Mouse (Mus musculus) CH12.LX (cell line): ENCODE measurements at regions not wholly inside any gene's neighbourhood (a gene's known extent, or its start where the extent isn't known, plus 50 kb on each side); places are given as distances from the start of the nearest gene placed in this dataset.

Source experiments
- CTCF ChIP-seq, 2 experiments: IDR thresholded peaks in 1 of 2; conservative IDR thresholded peaks in 1 of 2; 2 replicates each; pipeline ENCODE4 v1.5.1; 2011 to 2012; ENCODE audit warnings: low read depth in 2 of 2, low read length in 2 of 2, improper control_type of control experiment in 1 of 2, inconsistent platforms in 1 of 2, mild to moderate bottlenecking in 1 of 2, moderate library complexity in 1 of 2
- E2F4 ChIP-seq: IDR thresholded peaks from 2 replicates; pipeline ENCODE4 v1.6.1; 2011; ENCODE audit warnings: low read depth, low read length, improper control_type of control experiment; ENCODE audit not compliant: insufficient replicate concordance
- GABPA ChIP-seq: IDR thresholded peaks from 2 replicates; pipeline ENCODE4 v1.6.1; 2012; ENCODE audit warnings: low read depth, low read length, improper control_type of control experiment, inconsistent platforms; ENCODE audit not compliant: insufficient replicate concordance
- MAX ChIP-seq: IDR thresholded peaks from 2 replicates; pipeline ENCODE4 v1.6.1; 2011; ENCODE audit warnings: low read length, improper control_type of control experiment
- NELFE ChIP-seq: IDR thresholded peaks from 2 replicates; pipeline ENCODE4 v1.6.1; 2011; ENCODE audit warnings: low read depth, low read length, improper control_type of control experiment
- NRF1 ChIP-seq: IDR thresholded peaks from 2 replicates; pipeline ENCODE4 v1.6.1; 2014; ENCODE audit warnings: low read depth, mild to moderate bottlenecking, inconsistent platforms, low read length, improper control_type of control experiment, moderate library complexity
- POLR2A ChIP-seq: IDR thresholded peaks from 2 replicates; pipeline ENCODE4 v1.6.1; 2011; ENCODE audit warnings: low read depth, mild to moderate bottlenecking, improper control_type of control experiment, low read length
- ZC3H11A ChIP-seq: IDR thresholded peaks from 2 replicates; pipeline ENCODE4 v1.6.1; 2012; ENCODE audit warnings: low read depth, mild to moderate bottlenecking, inconsistent platforms, low read length, improper control_type of control experiment

DNA sequence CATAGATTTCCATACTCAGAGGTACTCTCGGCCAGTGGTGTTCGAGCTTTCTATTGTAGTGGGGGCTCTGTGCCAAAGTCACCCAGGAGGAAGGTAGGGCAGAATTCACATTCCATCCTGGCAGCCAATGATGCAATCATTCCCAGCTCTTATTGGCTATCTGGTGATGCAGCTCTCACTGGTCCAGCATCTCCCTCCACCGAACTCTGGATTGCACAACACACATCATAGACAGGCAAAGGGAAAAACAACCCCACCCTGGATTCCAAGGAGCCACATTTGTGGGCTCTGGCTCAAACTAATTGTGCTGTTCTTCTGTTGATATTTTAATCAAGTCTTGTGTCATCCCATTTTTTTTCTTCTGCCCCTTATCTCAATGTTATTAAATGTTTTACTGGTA lies 413.6 kb downstream of the Nedd1 start:
- TF ChIP-seq POLR2A (no peak), NRF1 (no peak), GABPA (no peak), NELFE (no peak), CTCF (conservative IDR thresholded peaks at IDR 0.05 in 1 of 2, IDR thresholded peaks at IDR 0.05 in 1 of 2; ENCODE audit: low read depth in 2 of 2, low read length in 2 of 2) (no peak), E2F4 (no peak), ZC3H11A (no peak), MAX (no peak)
